Mouse (Mus musculus) hindbrain, embryonic 14.5 days (tissue): ENCODE measurements around the gene Pidd1. TPM values are rescaled to one million over a fixed set of nuclear protein-coding genes. Genes with fewer than 3 reads are reported as not detected.
A peak's percentile ranks its signal among the peaks of the same experiment; 100 is the strongest.

ENCODE experiments used
- ATAC-seq: fragments of 200-750 bp; cut with Nextera tagmentation; 2 replicates; pipeline ENCODE4 v1.8.0; 2017; ENCODE audit warnings: moderate number of reproducible peaks, mild to moderate bottlenecking, moderate TSS enrichment, moderate library complexity; ENCODE audit not compliant: low FRiP score
- DNase-seq: peaks from one replicate; pipeline ENCODE4 v3.0.0-alpha.2; 2015; ENCODE audit warnings: low spot score
- H3K27ac ChIP-seq: fragments of 300-500 bp; sonication (generic); 2 replicates; pipeline ENCODE4 v1.5.1; 2014; ENCODE audit warnings: mild to moderate bottlenecking, moderate library complexity
- H3K27me3 ChIP-seq: fragments of 300-500 bp; sonication (generic); 2 replicates; pipeline ENCODE4 v1.6.1; 2014; ENCODE audit warnings: mild to moderate bottlenecking, low read length, mixed read lengths; ENCODE audit not compliant: control insufficient read depth, insufficient read depth
- H3K36me3 ChIP-seq: fragments of 300-500 bp; sonication (generic); replicated peaks from 2 replicates; pipeline ENCODE4 v1.6.1; 2014; ENCODE audit not compliant: control insufficient read depth, insufficient read depth
- H3K4me1 ChIP-seq: fragments of 300-500 bp; sonication (generic); replicated peaks from 2 replicates; pipeline ENCODE4 v1.6.1; 2014; ENCODE audit warnings: antibody characterized with exemption, low read length, mixed read lengths; ENCODE audit not compliant: control insufficient read depth, insufficient read depth
- H3K4me2 ChIP-seq: fragments of 300-500 bp; sonication (generic); replicated peaks from 2 replicates; pipeline ENCODE4 v1.6.1; 2014; ENCODE audit warnings: mild to moderate bottlenecking, moderate library complexity
- H3K4me3 ChIP-seq: fragments of 300-500 bp; sonication (generic); replicated peaks from 2 replicates; pipeline ENCODE4 v1.5.1; 2014; ENCODE audit warnings: mild to moderate bottlenecking, low read length
- H3K9ac ChIP-seq: fragments of 300-500 bp; sonication (generic); 2 replicates; pipeline ENCODE4 v1.6.1; 2014
- H3K9me3 ChIP-seq: fragments of 300-500 bp; sonication (generic); 2 replicates; pipeline ENCODE4 v1.6.1; 2016; ENCODE audit warnings: low read length; ENCODE audit not compliant: control insufficient read depth
- WGBS: fragments of 180-500 bp; shearing (Covaris S2); extraction: QIAGEN DNeasy Blood & Tissue Kit; methylation state at CpG from one replicate; pipeline ENCODE4 v1.1.7; 2014; 5-methylcytosine and 5-hydroxymethylcytosine counted together
- polyA plus RNA-seq: library from polyadenylated mRNA; unstranded; fragments of >200 nt; fragmentation: Nextera tagmentation; extraction: Ambion mirVana; gene quantifications from 2 replicates; pipeline ENCODE4 v1.2.1, GENCODE M21; 2014

Gene Pidd1
- polyA plus RNA-seq, 1 experiment from 2014 or later = 4.2 TPM

DNA sequence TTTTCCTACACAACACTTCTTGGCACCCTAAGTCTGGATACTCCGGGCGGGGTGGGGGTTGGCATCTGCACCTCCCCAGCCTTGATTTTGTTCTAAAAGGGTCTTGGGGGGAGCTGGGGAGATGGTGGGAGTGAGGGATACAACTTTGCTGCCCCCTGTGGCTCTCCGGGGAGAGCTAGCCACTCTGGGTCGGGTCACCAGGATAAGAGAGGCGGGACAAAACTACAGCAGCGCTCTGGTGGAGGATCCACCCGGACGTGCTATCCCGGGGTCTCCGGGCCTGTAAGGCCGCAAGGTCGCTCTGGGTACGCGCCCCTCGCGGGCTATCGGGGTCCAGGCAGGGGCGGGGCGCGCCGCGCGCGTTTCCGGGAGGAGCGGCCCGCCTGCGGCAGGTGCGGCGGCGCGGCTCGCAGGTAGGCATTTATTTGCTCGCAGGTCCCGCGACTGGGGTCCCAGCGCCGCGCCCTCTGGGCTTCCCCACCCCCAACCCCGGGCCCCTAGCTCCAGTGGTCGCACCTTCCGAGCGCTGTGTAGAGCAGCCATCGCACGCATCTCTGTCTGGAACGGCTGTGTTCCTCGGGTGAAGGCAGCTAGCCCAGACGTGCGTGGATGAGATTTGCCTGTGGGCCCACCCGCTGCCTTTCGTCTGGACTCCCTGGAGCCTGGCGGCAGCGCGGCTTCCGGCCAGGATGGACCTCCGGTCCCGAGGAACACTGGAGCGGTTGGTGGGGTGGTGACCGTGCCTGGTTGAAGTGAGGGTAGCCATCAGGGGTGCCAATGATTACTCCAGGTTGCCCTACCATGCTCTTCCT lies 17.9 kb upstream of the Pidd1 start:
- Histone ChIP-seq H3K9ac (peak overlapping the region; percentile 58), H3K4me1 (peaks cover 1% of the 10 kb centered on the region; the same call in 1 of the 2 replicates), H3K9me3 (no peaks in the 10 kb centered on the region), H3K4me3 (peak overlapping the region; percentile 34), H3K27ac (no peak overlapping the region), H3K36me3 (peaks cover 11% of the 10 kb centered on the region), H3K4me2 (peak overlapping the region; percentile 58), H3K27me3 (peaks cover 73% of the 10 kb centered on the region)
- 3% methylated on average over 56 of the region's 59 CpGs for WGBS
- DNase-seq = no peak
- no peak for ATAC-seq

DNA sequence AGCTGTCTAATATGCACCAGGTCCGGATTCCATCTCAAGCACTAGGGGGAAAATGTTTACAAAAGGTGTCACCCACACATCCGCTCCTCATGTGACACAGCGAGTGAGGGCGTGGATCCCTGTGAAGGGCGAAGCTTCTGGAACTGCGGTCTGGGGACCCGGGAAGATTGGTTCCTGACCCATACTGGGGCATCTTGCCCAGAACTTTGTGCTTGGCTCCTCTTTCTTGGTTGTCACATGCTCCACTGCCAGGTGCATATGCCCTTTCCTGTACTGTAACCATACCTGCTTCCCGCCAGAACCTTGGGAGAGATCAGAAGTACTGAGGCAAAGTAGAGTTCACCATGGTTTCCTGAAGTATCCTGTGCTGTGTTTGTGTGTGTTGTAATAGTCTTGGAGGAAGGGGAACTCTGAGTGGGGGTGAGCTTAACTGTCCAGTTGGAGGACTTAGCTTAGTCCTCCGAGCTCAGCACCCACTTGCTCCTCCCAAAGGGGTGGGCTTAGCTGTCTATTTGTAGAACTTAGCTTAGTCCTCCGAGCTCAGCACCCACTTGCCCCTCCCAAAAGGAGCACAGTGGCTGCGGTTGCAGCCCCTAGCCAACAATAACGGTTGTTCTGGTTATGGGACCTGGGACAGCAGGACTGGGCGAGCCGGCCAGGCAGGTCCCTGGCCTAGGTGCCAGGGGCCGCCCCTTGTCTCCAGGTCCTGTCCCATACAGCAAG lies 16.7 kb upstream of the Pidd1 start, which contains the start of gene Cracr2b:
TSS of gene Cracr2b (plus strand) at position 704 of the 723 bp plus-strand sequence.
- H3K4me2 ChIP-seq = peak within 1 kb of the TSS; percentile 58
- peak within 1 kb of the TSS; percentile 58 for H3K9ac ChIP-seq
- H3K4me1 ChIP-seq = peaks cover 9% of the 10 kb centered on the region; the same call in 1 of the 2 replicates
- peaks cover 61% of the 10 kb centered on the region for H3K27me3 ChIP-seq
- peak within 1 kb of the TSS; percentile 34 for H3K4me3 ChIP-seq
- WGBS = 72% methylated on average over 15 of the region's 15 CpGs
- H3K27ac ChIP-seq = no peak within 1 kb of the TSS
- peaks cover 11% of the 10 kb centered on the region for H3K36me3 ChIP-seq
- DNase-seq = no peak
- ATAC-seq = no peak
- no peaks in the 10 kb centered on the region for H3K9me3 ChIP-seq

DNA sequence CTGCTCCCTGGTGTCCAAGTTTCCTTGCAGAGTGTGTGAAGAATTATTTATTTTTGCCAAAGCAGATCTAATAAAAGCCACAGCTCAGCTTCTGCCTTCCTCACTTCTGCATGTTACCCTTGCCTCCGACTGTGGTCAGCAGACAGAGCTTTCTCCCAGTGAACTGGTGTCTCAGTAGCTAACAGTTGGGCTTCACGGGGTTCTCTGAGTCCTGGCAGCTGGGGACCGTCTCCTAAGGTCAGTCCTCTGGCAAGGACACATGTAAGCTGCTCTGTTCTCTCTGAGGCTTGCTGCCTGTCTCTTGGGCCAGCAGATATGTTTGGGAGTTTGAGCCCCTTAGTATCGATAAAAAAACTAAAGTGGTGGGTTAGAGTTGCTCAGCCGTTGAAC lies 16.2 kb upstream of the Pidd1 start:
- Histone ChIP-seq H3K27me3 (peaks cover 55% of the 10 kb centered on the region), H3K9me3 (no peaks in the 10 kb centered on the region), H3K4me3 (no peak overlapping the region), H3K9ac (no peak overlapping the region), H3K36me3 (peaks cover 11% of the 10 kb centered on the region), H3K27ac (no peak overlapping the region), H3K4me2 (no peak overlapping the region), H3K4me1 (peaks cover 9% of the 10 kb centered on the region; the same call in 1 of the 2 replicates)
- 87% methylated on average over 5 of the region's 5 CpGs for WGBS
- ATAC-seq = no peak
- DNase-seq = no peak

DNA sequence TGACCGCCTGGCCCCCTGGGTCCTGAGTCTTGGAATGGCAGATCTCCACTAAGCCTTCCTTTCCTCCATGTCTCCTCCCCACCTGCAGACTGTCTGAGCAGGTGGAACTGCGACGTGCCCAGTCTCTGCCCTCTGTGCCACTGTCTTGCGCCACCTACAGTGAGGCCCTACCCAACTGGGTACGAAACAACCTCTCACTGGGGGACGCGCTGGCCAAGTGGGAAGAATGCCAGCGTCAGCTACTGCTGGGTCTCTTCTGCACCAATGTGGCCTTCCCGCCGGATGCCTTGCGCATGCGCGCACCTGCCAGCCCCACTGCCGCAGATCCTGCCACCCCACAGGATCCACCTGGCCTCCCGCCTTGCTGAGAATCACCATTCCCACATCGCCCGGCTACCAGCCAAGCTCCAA lies 15.5 kb upstream of the Pidd1 start:
- no peak for ATAC-seq
- peaks cover 49% of the 10 kb centered on the region for H3K27me3 ChIP-seq
- peaks cover 11% of the 10 kb centered on the region; the same call in 1 of the 2 replicates for H3K4me1 ChIP-seq
- DNase-seq = no peak
- no peak overlapping the region for H3K4me3 ChIP-seq
- no peak overlapping the region for H3K9ac ChIP-seq
- no peaks in the 10 kb centered on the region for H3K9me3 ChIP-seq
- H3K4me2 ChIP-seq = no peak overlapping the region
- no peak overlapping the region for H3K27ac ChIP-seq
- peaks cover 11% of the 10 kb centered on the region for H3K36me3 ChIP-seq
- 94% methylated on average over 17 of the region's 17 CpGs for WGBS

DNA sequence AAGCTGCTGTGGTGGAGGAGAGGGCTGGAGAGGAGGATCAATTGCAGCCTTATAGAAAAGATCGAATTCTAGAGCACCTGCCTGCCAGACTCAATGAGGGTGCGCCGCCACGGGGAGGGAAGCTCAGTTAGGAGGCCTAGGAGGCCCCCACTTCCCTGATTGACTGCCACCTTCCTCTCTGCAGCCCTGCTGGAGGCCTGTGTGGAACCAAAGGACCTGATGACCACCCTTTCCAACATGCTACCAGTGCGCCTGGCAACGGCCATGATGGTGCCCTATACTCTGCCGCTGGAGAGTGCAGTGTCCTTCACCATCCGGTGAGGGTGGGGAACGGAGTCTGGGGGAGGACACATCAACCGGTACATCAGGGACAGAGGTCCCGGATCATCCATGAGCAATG lies 14.8 kb upstream of the Pidd1 start:
- Histone ChIP-seq H3K4me3 (no peak overlapping the region), H3K9me3 (no peaks in the 10 kb centered on the region), H3K4me1 (peaks cover 11% of the 10 kb centered on the region; the same call in 1 of the 2 replicates), H3K27me3 (peaks cover 42% of the 10 kb centered on the region), H3K9ac (no peak overlapping the region), H3K4me2 (no peak overlapping the region), H3K36me3 (peaks cover 11% of the 10 kb centered on the region), H3K27ac (no peak overlapping the region)
- WGBS = 91% methylated on average over 11 of the region's 11 CpGs
- ATAC-seq (no peak), DNase-seq (no peak)

DNA sequence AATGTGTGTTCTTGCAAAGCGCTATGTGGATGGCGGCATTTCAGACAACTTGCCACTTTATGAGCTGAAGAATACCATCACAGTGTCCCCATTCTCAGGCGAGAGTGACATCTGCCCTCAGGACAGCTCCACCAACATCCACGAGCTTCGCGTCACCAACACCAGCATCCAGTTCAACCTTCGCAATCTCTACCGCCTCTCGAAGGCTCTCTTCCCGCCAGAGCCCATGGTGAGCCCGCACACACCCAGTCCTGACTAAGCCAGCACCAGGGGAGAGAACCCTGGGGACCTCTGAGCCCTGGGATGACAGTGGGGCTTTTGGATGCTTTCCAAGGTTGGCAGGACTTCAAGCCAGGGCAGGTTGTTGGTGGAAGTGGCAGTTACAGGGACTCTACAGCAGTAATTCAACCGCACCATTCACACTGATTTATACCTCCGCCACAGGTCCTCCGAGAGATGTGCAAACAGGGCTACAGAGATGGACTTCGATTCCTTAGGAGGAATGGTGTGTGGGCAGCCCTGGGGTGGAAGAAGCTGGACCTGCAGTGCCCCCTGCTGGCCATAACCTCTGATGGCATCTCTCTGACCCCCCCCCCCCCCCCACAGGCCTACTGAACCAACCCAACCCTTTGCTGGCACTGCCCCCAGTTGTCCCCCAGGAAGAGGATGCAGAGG lies 14.3 kb upstream of the Pidd1 start:
- Histone ChIP-seq H3K4me2 (no peak overlapping the region), H3K4me1 (peaks cover 11% of the 10 kb centered on the region; the same call in 1 of the 2 replicates), H3K36me3 (peaks cover 11% of the 10 kb centered on the region), H3K27me3 (peaks cover 37% of the 10 kb centered on the region), H3K9me3 (no peaks in the 10 kb centered on the region), H3K4me3 (no peak overlapping the region), H3K27ac (no peak overlapping the region), H3K9ac (no peak overlapping the region)
- 76% methylated on average over 15 of the region's 15 CpGs for WGBS
- no peak for ATAC-seq
- no peak for DNase-seq

DNA sequence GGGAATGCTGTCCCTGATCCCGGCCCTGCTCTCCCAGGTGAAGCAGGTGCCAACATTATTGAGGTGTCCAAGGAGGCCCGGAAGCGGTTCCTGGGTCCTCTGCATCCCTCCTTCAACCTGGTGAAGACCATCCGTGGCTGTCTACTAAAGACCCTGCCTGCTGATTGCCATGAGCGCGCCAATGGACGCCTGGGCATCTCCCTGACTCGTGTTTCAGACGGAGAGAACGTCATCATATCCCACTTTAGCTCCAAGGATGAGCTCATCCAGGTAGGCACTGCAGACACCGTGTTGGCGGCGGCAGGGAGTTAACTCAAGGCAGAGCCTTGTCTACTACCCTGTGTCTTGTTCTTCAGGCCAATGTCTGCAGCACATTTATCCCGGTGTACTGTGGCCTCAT lies 13.4 kb upstream of the Pidd1 start:
- DNase-seq (no peak), ATAC-seq (no peak)
- no peak overlapping the region for H3K4me3 ChIP-seq
- H3K4me1 ChIP-seq = peaks cover 11% of the 10 kb centered on the region; the same call in 1 of the 2 replicates
- WGBS = 95% methylated on average over 14 of the region's 14 CpGs
- no peak overlapping the region for H3K4me2 ChIP-seq
- H3K9ac ChIP-seq = no peak overlapping the region
- no peaks in the 10 kb centered on the region for H3K9me3 ChIP-seq
- H3K27me3 ChIP-seq = peaks cover 28% of the 10 kb centered on the region
- no peak overlapping the region for H3K27ac ChIP-seq
- peaks cover 13% of the 10 kb centered on the region for H3K36me3 ChIP-seq

DNA sequence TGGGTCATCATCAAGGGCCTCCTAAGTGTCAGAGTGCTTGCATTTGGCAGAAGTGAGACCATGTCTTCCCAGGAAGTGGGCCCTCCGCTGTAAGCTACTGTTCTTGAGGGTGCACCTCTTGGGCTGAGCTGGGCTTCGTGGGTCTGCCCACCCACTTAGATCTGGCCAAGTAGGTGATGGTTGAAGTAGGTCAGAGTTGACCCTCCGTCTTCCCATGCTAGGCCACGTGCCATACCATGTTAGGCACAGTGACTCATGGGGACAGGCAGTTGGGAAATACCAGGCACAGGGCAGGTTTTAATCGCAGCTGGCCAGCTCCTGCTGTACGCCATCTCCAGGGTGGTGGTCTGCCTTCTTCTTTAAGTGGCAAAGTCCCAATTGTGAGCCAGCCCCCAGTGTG lies 12.9 kb upstream of the Pidd1 start:
- H3K4me2 ChIP-seq = peak overlapping the region; percentile 76; the same call in 1 of the 2 replicates
- no peak for DNase-seq

More for the DNA sequence above, 12.9 kb upstream of the Pidd1 start:
- Histone ChIP-seq H3K9me3 (no peaks in the 10 kb centered on the region), H3K27ac (no peak overlapping the region), H3K4me3 (no peak overlapping the region), H3K36me3 (peaks cover 18% of the 10 kb centered on the region), H3K27me3 (peaks cover 23% of the 10 kb centered on the region), H3K9ac (no peak overlapping the region), H3K4me1 (peaks cover 11% of the 10 kb centered on the region; the same call in 1 of the 2 replicates)
- 91% methylated on average over 6 of the region's 6 CpGs for WGBS
- no peak for ATAC-seq
